Mouse (Mus musculus): ENCODE results near the gene Sirt1.
"Not testable (repeated sequence)": the region's sequence is repeated elsewhere in the genome, so short reads cannot be mapped to it uniquely, and the experiment has no call there.

Gene Sirt1

GRCm38 (mm10) chr10:63381498-63382280 lies at the start of gene Sirt1:
Gene Sirt1, minus strand, starts transcription at chr10:63381704.
- DNase-seq (ENCODE audit: extremely low read depth, low read depth, low spot score): no peak

GRCm38 (mm10) chr10:63429785-63430305 lies 48.3 kb upstream of the Sirt1 start, which contains the start of gene Ctnna3:
Gene Ctnna3, plus strand, starts transcription at chr10:63430098.
- DNase-seq (ENCODE audit: extremely low read depth, low read depth, low spot score): peak; percentile 52

- peak; percentile 37 for DNase-seq (ENCODE audit: extremely low read depth, low read depth, low spot score)
These were observed 47.9 kb upstream of the Sirt1 start for GRCm38 (mm10) chr10:63429380-63429779.

DNA sequence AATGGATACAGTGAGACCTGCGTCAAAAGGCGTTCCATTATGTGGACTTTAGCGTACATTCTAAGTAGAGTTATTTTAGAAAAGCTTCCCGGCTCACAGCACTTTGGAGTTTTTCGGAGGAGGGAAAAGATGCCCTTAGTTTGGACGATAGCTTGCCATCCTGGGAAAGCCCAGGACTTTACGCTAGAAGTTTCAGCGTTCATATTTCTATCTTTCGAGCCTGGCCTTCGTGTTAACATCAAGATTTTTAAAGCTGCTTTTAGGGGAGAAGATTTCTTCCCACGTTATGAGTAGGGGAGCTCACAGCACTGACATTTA lies 47.5 kb upstream of the Sirt1 start:
- DNase-seq (ENCODE audit: extremely low read depth, low read depth, low spot score): no peak

GRCm38 (mm10) chr10:63428243-63429022 lies 46.9 kb upstream of the Sirt1 start:
- no peak for DNase-seq (ENCODE audit: extremely low read depth, low read depth, low spot score)

DNA sequence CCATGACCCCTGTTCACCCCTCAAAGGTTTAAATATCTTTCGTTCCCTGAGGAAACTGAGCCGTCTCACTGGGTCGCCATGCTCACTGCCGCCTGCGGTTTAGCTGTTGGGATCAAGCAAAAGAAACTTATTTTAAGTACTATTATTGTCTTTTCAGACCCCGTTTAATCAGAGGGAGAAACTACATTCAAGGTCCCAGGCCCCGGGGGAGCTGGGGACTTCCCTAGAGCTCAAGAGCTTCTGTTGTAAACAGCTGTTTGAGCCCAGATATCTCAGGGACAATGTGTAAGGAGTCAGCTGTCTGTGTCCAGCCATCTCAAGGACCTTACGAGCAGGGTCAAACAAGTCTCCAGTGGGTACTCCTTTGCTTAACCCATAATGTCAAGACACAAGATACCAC lies 45.6 kb upstream of the Sirt1 start:
- no peak for DNase-seq (ENCODE audit: extremely low read depth, low read depth, low spot score)

- no peak for DNase-seq (ENCODE audit: extremely low read depth, low read depth, low spot score)
These were observed 42.9 kb upstream of the Sirt1 start for GRCm38 (mm10) chr10:63424475-63424814.

GRCm38 (mm10) chr10:63423591-63424474 lies 42.3 kb upstream of the Sirt1 start:
- DNase-seq (ENCODE audit: extremely low read depth, low read depth, low spot score): no peak

DNA sequence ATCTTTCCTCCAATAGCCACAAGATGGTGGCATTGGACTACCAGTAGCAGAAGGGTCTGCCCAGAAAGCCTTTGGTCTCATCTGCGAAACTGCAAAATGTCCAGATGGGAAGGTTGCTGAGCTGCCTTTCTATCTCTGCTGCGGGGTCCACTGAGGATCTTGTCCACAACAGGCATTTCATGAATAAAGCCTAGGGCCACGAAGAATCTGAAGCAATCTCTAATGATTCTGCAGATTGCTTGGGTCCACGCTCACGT lies 41.2 kb upstream of the Sirt1 start:
- no peak for DNase-seq (ENCODE audit: extremely low read depth, low read depth, low spot score)

- no peak for DNase-seq (ENCODE audit: extremely low read depth, low read depth, low spot score)
These were observed 40.5 kb upstream of the Sirt1 start, which contains the start of gene Gm7075 for GRCm38 (mm10) chr10:63421739-63422735. Gene Gm7075, minus strand, starts transcription at chr10:63421789.

DNA sequence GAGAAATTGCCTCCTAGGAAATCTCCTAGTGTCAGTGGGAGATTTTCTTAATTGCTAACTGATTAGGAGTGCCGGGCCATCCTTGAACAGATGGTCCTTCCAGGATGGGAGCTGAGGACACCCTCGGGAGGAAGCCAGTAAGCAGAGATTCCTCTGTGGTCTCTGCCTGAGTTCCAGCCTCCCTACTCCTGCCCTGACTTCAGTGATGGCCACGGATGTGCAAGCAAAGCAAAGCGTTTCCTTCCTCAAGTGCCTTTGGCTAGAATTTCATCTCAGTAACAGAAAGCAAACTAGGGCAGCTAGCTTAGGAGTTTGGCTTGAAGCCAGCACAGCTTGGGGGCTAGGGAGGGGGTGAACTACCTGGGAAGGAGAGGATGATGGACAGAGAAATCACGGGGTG lies 35.6 kb upstream of the Sirt1 start:
- no peak for DNase-seq (ENCODE audit: extremely low read depth, low read depth, low spot score)

DNA sequence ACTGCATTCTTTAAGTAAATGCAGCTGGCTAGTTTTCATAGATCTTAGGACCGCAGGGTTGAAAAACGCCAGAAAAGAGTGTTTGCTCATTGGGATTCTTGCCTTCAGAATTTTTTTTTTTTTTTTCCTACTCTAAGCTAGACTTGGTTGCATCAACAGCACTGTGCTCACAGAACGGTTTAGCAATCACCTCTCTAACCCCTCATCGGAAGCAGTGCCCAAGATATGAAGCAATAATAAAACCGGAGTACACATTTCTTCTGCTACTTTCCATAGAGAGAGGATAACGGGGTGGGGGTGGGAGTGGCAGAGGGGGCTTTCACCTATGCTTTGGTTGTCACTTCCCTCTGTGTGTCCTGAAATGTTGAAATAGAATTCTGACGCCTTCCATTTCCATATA lies 34.3 kb upstream of the Sirt1 start:
- peak; percentile 39 for DNase-seq (ENCODE audit: extremely low read depth, low read depth, low spot score)

DNA sequence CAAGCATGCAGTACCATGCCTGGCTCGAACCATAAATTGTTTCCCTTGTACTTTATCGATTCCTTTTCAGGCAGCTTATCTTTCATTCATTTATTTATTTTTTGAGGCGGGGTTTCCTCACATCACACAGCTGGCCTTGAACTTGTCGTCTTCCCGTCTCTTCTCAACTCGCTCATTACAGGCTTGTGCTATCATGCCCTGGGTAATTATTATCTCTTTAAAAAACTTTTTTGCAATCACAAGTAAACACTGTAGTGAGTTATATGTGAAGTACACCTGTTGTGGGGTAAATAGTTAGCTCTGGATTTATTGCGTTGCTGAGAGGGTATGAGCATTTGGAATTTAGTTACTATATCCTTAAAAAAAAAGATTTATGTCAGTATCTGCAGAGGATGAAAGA lies 33.8 kb upstream of the Sirt1 start:
- DNase-seq (ENCODE audit: extremely low read depth, low read depth, low spot score): no peak

GRCm38 (mm10) chr10:63412756-63413155 lies 31.3 kb upstream of the Sirt1 start:
- DNase-seq (ENCODE audit: extremely low read depth, low read depth, low spot score): no peak

GRCm38 (mm10) chr10:63411674-63412073 lies 30.2 kb upstream of the Sirt1 start:
- not testable (repeated sequence) for DNase-seq (ENCODE audit: extremely low read depth, low read depth, low spot score)

DNA sequence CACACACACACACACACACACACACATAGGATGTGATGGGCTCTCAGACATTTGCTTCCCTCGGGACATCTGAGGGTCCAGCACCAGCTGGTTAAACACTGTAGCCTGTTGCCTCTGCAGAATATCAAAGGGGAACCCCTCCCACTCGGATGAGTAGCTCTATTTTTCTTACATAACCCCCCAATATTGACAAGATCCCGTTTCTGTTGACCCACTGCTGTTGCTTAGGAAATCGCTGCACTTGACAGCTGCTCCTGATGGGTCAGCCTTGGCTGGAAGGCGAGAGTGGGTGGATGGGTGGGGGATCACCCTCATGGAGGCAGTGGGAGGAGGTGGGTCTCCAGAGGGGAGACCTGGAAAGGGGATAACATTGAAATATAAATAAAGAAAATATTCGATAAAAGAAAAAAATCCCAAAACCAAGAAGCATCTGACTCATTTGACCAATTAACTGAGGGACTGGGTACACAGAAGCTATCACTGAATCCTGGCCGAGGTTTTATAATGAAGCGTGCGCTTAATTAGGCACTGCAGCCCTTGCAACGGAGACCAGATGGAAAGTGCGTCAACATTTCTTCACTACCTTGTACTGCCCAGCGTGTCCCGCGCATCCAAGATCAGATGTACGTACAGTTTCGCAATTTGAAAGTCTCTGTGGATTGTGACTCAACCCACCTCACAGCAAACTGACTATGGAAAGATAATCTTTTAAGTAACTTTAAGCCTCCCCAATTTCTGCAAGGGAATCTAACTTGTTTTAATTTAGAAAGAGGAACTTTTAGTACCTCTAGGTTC lies 28.9 kb upstream of the Sirt1 start:
- DNase-seq (ENCODE audit: extremely low read depth, low read depth, low spot score): no peak

- no peak for DNase-seq (ENCODE audit: extremely low read depth, low read depth, low spot score)
These were observed 22.1 kb upstream of the Sirt1 start for GRCm38 (mm10) chr10:63403636-63404035.

- DNase-seq (ENCODE audit: extremely low read depth, low read depth, low spot score): no peak
These were observed 21.4 kb upstream of the Sirt1 start for GRCm38 (mm10) chr10:63402731-63403504.

- DNase-seq (ENCODE audit: extremely low read depth, low read depth, low spot score): no peak
These were observed 15.5 kb upstream of the Sirt1 start for GRCm38 (mm10) chr10:63396963-63397362.

All from fat pad, adult 2 months (tissue).